Mouse (Mus musculus) cerebellum, adult 2 months (tissue): ENCODE results near the gene Bloc1s3. TPM values are rescaled to one million over a fixed set of nuclear protein-coding genes. Genes with fewer than 3 reads are reported as not detected.

Experiments
- DNase-seq, 2 experiments: peaks; one replicate each; pipeline ENCODE4 v3.0.0; 2021
- H3K27ac ChIP-seq: fragments of 200-500 bp; 2 replicates; pipeline ENCODE4 v1.5.1; 2012; ENCODE audit warnings: low read length, control low read depth, inconsistent platforms; ENCODE audit not compliant: insufficient read depth
- H3K27me3 ChIP-seq: fragments of 200-500 bp; 2 replicates; pipeline ENCODE4 v1.6.1; 2012; ENCODE audit warnings: inconsistent platforms, mild to moderate bottlenecking, low read length, moderate library complexity; ENCODE audit not compliant: control insufficient read depth, insufficient read depth
- H3K4me1 ChIP-seq: fragments of 200-500 bp; 2 replicates; pipeline ENCODE4 v1.6.1; 2011; ENCODE audit warnings: low read length; ENCODE audit not compliant: control insufficient read depth, insufficient read depth
- H3K4me3 ChIP-seq: fragments of 200-500 bp; replicated peaks from 2 replicates; pipeline ENCODE3; 2011; ENCODE audit warnings: mild to moderate bottlenecking, low read depth, low read length, control low read depth; ENCODE audit not compliant: insufficient read depth
- CTCF ChIP-seq: fragments of 200-500 bp; IDR thresholded peaks from 2 replicates; pipeline ENCODE4 v1.5.1; 2011; ENCODE audit warnings: low read depth, mild to moderate bottlenecking, control low read depth, low read length, moderate library complexity, borderline replicate concordance; ENCODE audit not compliant: insufficient read depth
- POLR2A ChIP-seq: fragments of 200-500 bp; IDR thresholded peaks from 2 replicates; pipeline ENCODE4 v1.6.1; 2011; ENCODE audit warnings: low read length, control low read depth, borderline replicate concordance; ENCODE audit not compliant: insufficient read depth
- WGBS: fragments of 180-500 bp; shearing (Covaris S2); methylation state at CpG from one replicate; pipeline ENCODE4 v1.1.7; 2018; 5-methylcytosine and 5-hydroxymethylcytosine counted together
- polyA plus RNA-seq: library from polyadenylated mRNA; depleted of rRNA; stranded (reverse); fragments of >200 nt; gene quantifications from 2 replicates; pipeline ENCODE4 v1.2.3, GENCODE M21; 2012; rRNA removed

Bloc1s3 gene
- polyA plus RNA-seq, 1 experiment = 9.2 TPM

DNA sequence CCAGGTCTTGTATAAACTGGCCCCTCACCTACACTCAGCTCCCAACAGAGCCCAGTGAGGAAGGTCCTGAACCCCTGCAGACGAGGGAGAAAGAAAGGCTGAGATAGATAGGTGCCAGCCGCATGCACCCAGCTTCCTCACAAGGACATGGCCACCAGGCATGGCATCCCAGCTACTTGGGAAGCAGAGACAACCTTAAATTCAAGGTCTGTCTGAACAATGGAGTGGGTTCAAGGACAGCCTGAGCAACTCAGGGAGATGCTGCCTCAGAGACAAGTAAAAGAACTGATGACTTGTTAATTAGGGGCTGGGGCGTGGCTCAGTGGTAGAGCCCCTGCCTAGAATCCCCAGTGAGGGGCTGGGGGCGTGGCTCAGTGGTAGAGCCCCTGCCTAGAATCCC is 53.0 kb downstream of the Bloc1s3 start:
- no peak overlapping the region for H3K27ac ChIP-seq
- peaks cover 15% of the 10 kb centered on the region for H3K4me1 ChIP-seq
- WGBS = 98% methylated on average over 4 of the region's 4 CpGs
- DNase-seq = no peak
- no peak for TF ChIP-seq POLR2A
- no peak for TF ChIP-seq CTCF
- no peak overlapping the region for H3K4me3 ChIP-seq
- H3K27me3 ChIP-seq = no peaks in the 10 kb centered on the region

Other genes starting within 250 kb of the Bloc1s3 start
- gene Vasp, start 236.6 kb downstream of the Bloc1s3 start, polyA plus RNA-seq = 30.8 and 32.9 TPM in 2 replicates
- gene Ppm1n, start 228.3 kb downstream of the Bloc1s3 start, polyA plus RNA-seq = 1.1 and 2.0 TPM in 2 replicates
- 96.9 and 101 TPM in 2 replicates for gene Rtn2, start 225.7 kb downstream of the Bloc1s3 start, polyA plus RNA-seq
- gene Fosb, start 198.3 kb downstream of the Bloc1s3 start, polyA plus RNA-seq = 0.67 and 0.71 TPM in 2 replicates
- gene Ercc1, start 163.6 kb downstream of the Bloc1s3 start, polyA plus RNA-seq = 52.2 and 53.9 TPM in 2 replicates
- 12.6 and 12.7 TPM in 2 replicates for gene Cd3eap, start 148.9 kb downstream of the Bloc1s3 start, polyA plus RNA-seq
- 4.1 and 4.8 TPM in 2 replicates for gene Ppp1r13l, start 148.6 kb downstream of the Bloc1s3 start, polyA plus RNA-seq
- gene Ercc2, start 126.4 kb downstream of the Bloc1s3 start, polyA plus RNA-seq = 45.0 and 46.3 TPM in 2 replicates
- 1.7 and 2.1 TPM in 2 replicates for gene Klc3, start 104.3 kb downstream of the Bloc1s3 start, polyA plus RNA-seq
- 0.08 and 0.11 TPM in 2 replicates for gene Ckm, start 103.6 kb downstream of the Bloc1s3 start, polyA plus RNA-seq
- 50.3 and 52.8 TPM in 2 replicates for gene Mark4, start 49.5 kb downstream of the Bloc1s3 start, polyA plus RNA-seq
- gene Exoc3l2, start 45.0 kb downstream of the Bloc1s3 start, polyA plus RNA-seq = 0.21 and 0.57 TPM in 2 replicates
- gene Trappc6a, start within 50 bp of the Bloc1s3 start, polyA plus RNA-seq = 23.0 and 26.2 TPM in 2 replicates
- gene Nkpd1, start 9.5 kb upstream of the Bloc1s3 start, polyA plus RNA-seq = 1.3 and 1.8 TPM in 2 replicates
- 134 and 136 TPM in 2 replicates for gene Ppp1r37, start 54.7 kb upstream of the Bloc1s3 start, polyA plus RNA-seq
- 3.4 and 4.0 TPM in 2 replicates for gene Zfp296, start 68.9 kb upstream of the Bloc1s3 start, polyA plus RNA-seq
- 86.1 and 87.2 TPM in 2 replicates for gene Gemin7, start 69.2 kb upstream of the Bloc1s3 start, polyA plus RNA-seq
- 151 and 152 TPM in 2 replicates for gene Clasrp, start 96.1 kb upstream of the Bloc1s3 start, polyA plus RNA-seq
- 4.7 and 5.8 TPM in 2 replicates for gene Relb, start 121.1 kb upstream of the Bloc1s3 start, polyA plus RNA-seq
- gene Clptm1, start 156.7 kb upstream of the Bloc1s3 start, polyA plus RNA-seq = 158 and 159 TPM in 2 replicates
- gene Apoc2, start 169.6 kb upstream of the Bloc1s3 start, polyA plus RNA-seq = not detected in 2 replicates
- gene Gm44805, start 173.1 kb upstream of the Bloc1s3 start, polyA plus RNA-seq = not detected in 2 replicates
- gene Apoc4, start 173.1 kb upstream of the Bloc1s3 start, polyA plus RNA-seq = not detected in 2 replicates
- 5.1 and 6.6 TPM in 2 replicates for gene Apoc1, start 184.3 kb upstream of the Bloc1s3 start, polyA plus RNA-seq
- 2,800 and 2,936 TPM in 2 replicates for gene Apoe, start 190.8 kb upstream of the Bloc1s3 start, polyA plus RNA-seq
- gene Tomm40, start 207.1 kb upstream of the Bloc1s3 start, polyA plus RNA-seq = 125 TPM in 2 replicates
- 8.9 and 9.3 TPM in 2 replicates for gene Nectin2, start 242.1 kb upstream of the Bloc1s3 start, polyA plus RNA-seq